Comparison of ENCODE assay signal across 18 mouse cellular contexts in genomic region chr2:55439211-55439610, GRCm38 (mm10). TPM values are rescaled to one million over a fixed set of nuclear protein-coding genes. Genes with fewer than 3 reads are reported as not detected.
DNase-seq lines count a peak whose midpoint lies in the region; ATAC-seq and TF ChIP-seq lines count a peak whose summit lies in the region.
"Had no signal": no experiment of that assay in that cellular context is flagged by ENCODE, and none has a peak within 500 bp of the region (broad histone marks: within the 10 kb centered on the region; RNA-seq: fewer than 3 reads in every experiment).

No protein-coding gene starts in this region.

- no peak overlapping the region for H3K4me3 ChIP-seq in forebrain, embryonic 16.5 days (replicated peaks; ENCODE audit: low read length)
- no peak overlapping the region for H3K4me3 ChIP-seq in forebrain, embryonic 11.5 days (ENCODE audit: low read depth, low read length)
- H3K4me3 ChIP-seq in hindbrain, embryonic 14.5 days (replicated peaks; ENCODE audit: low read length) = no peak overlapping the region; the same call in 1 of the 2 replicates
- no peak overlapping the region for H3K4me3 ChIP-seq in hindbrain, embryonic 12.5 days
- peak overlapping the region; percentile 18; the same call in 1 of the 2 replicates for H3K4me3 ChIP-seq in midbrain, postnatal 0 days (ENCODE audit: low read depth, low read length)
- H3K4me3 ChIP-seq: liver, embryonic 15.5 days had no signal

- no peak overlapping the region for H3K27ac ChIP-seq in forebrain, embryonic 16.5 days (ENCODE audit: low read length)
- H3K27ac ChIP-seq in forebrain, embryonic 11.5 days (ENCODE audit: low read depth, low read length) = no peak overlapping the region
- H3K27ac ChIP-seq in hindbrain, embryonic 14.5 days = no peak overlapping the region
- H3K27ac ChIP-seq in hindbrain, embryonic 12.5 days = no peak overlapping the region
- H3K27ac ChIP-seq in midbrain, postnatal 0 days (ENCODE audit: low read depth, low read length) = no peak overlapping the region
- H3K27ac ChIP-seq: liver, embryonic 15.5 days had no signal

- TF ChIP-seq CTCF in midbrain, postnatal 0 days (IDR thresholded peaks at IDR 0.05) = no peak

- DNase-seq in forebrain, embryonic 11.5 days (ENCODE audit: low spot score) = no peak
- no peak for DNase-seq in hindbrain, embryonic 14.5 days (ENCODE audit: low spot score)
- DNase-seq in Muller cell, postnatal 12 days (ENCODE audit: inconsistent ontology term) = peak; percentile 46
- no peak for DNase-seq in midbrain, postnatal 0 days (ENCODE audit: low spot score)
- no peak for DNase-seq in left cerebral cortex, adult 9 months (ENCODE audit: low spot score in 2 of 2)
- DNase-seq: adrenal gland, postnatal 10 days; B cell, adult 2 months; cerebellum, adult 11-12 months; heart, adult 18-20 months; kidney, adult 11 months; kidney, postnatal 10 days; right cerebral cortex, adult 18-20 months had no signal

- peaks cover 12% of the 10 kb centered on the region for H3K4me1 ChIP-seq in forebrain, embryonic 16.5 days (replicated peaks; ENCODE audit: control insufficient read depth, insufficient read depth, low read length)
- H3K4me1 ChIP-seq in forebrain, embryonic 11.5 days (replicated peaks; ENCODE audit: control insufficient read depth, insufficient read depth, low read length) = peaks cover 4% of the 10 kb centered on the region; the same call in 1 of the 2 replicates
- H3K4me1 ChIP-seq in hindbrain, embryonic 14.5 days (replicated peaks; ENCODE audit: control insufficient read depth, insufficient read depth, low read length) = peaks cover 3% of the 10 kb centered on the region; the same call in 1 of the 2 replicates
- H3K4me1 ChIP-seq in hindbrain, embryonic 12.5 days = peaks cover 21% of the 10 kb centered on the region
- H3K4me1 ChIP-seq in midbrain, postnatal 0 days (ENCODE audit: insufficient read depth, low read length) = no peaks in the 10 kb centered on the region; the same call in 1 of the 2 replicates
- H3K4me1 ChIP-seq: liver, embryonic 15.5 days had no signal

- peak overlapping the region; percentile 42 for H3K4me2 ChIP-seq in forebrain, embryonic 16.5 days (ENCODE audit: low read length)
- H3K4me2 ChIP-seq in forebrain, embryonic 11.5 days (ENCODE audit: low read depth, low read length, severe bottlenecking) = no peak overlapping the region
- H3K4me2 ChIP-seq in hindbrain, embryonic 14.5 days (replicated peaks) = peak overlapping the region; percentile 38
- no peak overlapping the region for H3K4me2 ChIP-seq in hindbrain, embryonic 12.5 days (replicated peaks)
- peak overlapping the region; percentile 91 for H3K4me2 ChIP-seq in midbrain, postnatal 0 days (ENCODE audit: low read depth, low read length, poor library complexity, severe bottlenecking)
- H3K4me2 ChIP-seq: liver, embryonic 15.5 days had no signal

- H3K9me3 ChIP-seq in forebrain, embryonic 16.5 days (ENCODE audit: control insufficient read depth, low read length) = no peaks in the 10 kb centered on the region
- H3K9me3 ChIP-seq in forebrain, embryonic 11.5 days (ENCODE audit: control insufficient read depth, low read length) = no peaks in the 10 kb centered on the region
- H3K9me3 ChIP-seq in hindbrain, embryonic 14.5 days (ENCODE audit: control insufficient read depth, low read length) = no peaks in the 10 kb centered on the region
- H3K9me3 ChIP-seq in hindbrain, embryonic 12.5 days (replicated peaks) = no peaks in the 10 kb centered on the region
- H3K9me3 ChIP-seq in midbrain, postnatal 0 days (ENCODE audit: low read length) = no peaks in the 10 kb centered on the region
- H3K9me3 ChIP-seq: liver, embryonic 15.5 days had no signal

- H3K9ac ChIP-seq in forebrain, embryonic 16.5 days (replicated peaks; ENCODE audit: low read depth, low read length) = no peak overlapping the region
- H3K9ac ChIP-seq in forebrain, embryonic 11.5 days (ENCODE audit: low read length) = no peak overlapping the region
- H3K9ac ChIP-seq in hindbrain, embryonic 14.5 days = no peak overlapping the region
- no peak overlapping the region for H3K9ac ChIP-seq in hindbrain, embryonic 12.5 days
- no peak overlapping the region for H3K9ac ChIP-seq in midbrain, postnatal 0 days (replicated peaks; ENCODE audit: low read length, poor library complexity, severe bottlenecking)
- H3K9ac ChIP-seq: liver, embryonic 15.5 days had no signal

- H3K27me3 ChIP-seq in forebrain, embryonic 16.5 days (replicated peaks; ENCODE audit: control insufficient read depth, insufficient read depth, low read length) = no peaks in the 10 kb centered on the region
- H3K27me3 ChIP-seq in forebrain, embryonic 11.5 days (ENCODE audit: control insufficient read depth, insufficient read depth, low read length) = peaks cover 17% of the 10 kb centered on the region
- 0 out of 2 replicates have a peak, but pooled peaks cover 3% of the 10 kb centered on the region for H3K27me3 ChIP-seq in hindbrain, embryonic 14.5 days (ENCODE audit: control insufficient read depth, insufficient read depth, low read length)
- peaks cover 27% of the 10 kb centered on the region for H3K27me3 ChIP-seq in hindbrain, embryonic 12.5 days
- no peaks in the 10 kb centered on the region for H3K27me3 ChIP-seq in midbrain, postnatal 0 days (ENCODE audit: insufficient read depth, low read length)

- H3K36me3 ChIP-seq in forebrain, embryonic 16.5 days (ENCODE audit: control insufficient read depth, insufficient read depth) = no peaks in the 10 kb centered on the region
- no peaks in the 10 kb centered on the region for H3K36me3 ChIP-seq in forebrain, embryonic 11.5 days (ENCODE audit: control insufficient read depth, insufficient read depth, low read length)
- H3K36me3 ChIP-seq in hindbrain, embryonic 14.5 days (replicated peaks; ENCODE audit: control insufficient read depth, insufficient read depth) = no peaks in the 10 kb centered on the region
- no peaks in the 10 kb centered on the region for H3K36me3 ChIP-seq in hindbrain, embryonic 12.5 days
- no peaks in the 10 kb centered on the region for H3K36me3 ChIP-seq in midbrain, postnatal 0 days (ENCODE audit: insufficient read depth, low read length)
- H3K36me3 ChIP-seq: liver, embryonic 15.5 days had no signal

- ATAC-seq in forebrain, embryonic 16.5 days = no peak
- no peak for ATAC-seq in forebrain, embryonic 11.5 days (replicated peaks; ENCODE audit: low FRiP score)
- ATAC-seq in hindbrain, embryonic 14.5 days (ENCODE audit: low FRiP score) = no peak
- no peak for ATAC-seq in hindbrain, embryonic 12.5 days (ENCODE audit: low FRiP score)
- no peak for ATAC-seq in midbrain, postnatal 0 days (ENCODE audit: low FRiP score)
- ATAC-seq: lung, postnatal 0 days had no signal

RNA-seq across cellular contexts. Expression of gene Kcnj3, which starts 3.4 kb away (rescaled TPM):
- polyA plus RNA-seq in forebrain, embryonic 16.5 days (2015; fragmentation: Nextera tagmentation; extraction: Ambion mirVana) = 6.9 and 7.5 TPM in 2 replicates
- polyA plus RNA-seq in forebrain, embryonic 11.5 days (2014; fragmentation: Nextera tagmentation; extraction: Ambion mirVana) = 0.15 and 0.60 TPM in 2 replicates
- 7.8 and 8.8 TPM in 2 replicates for polyA plus RNA-seq in hindbrain, embryonic 14.5 days (2014; fragmentation: Nextera tagmentation; extraction: Ambion mirVana)
- polyA plus RNA-seq in hindbrain, embryonic 12.5 days (2016; fragmentation: Nextera tagmentation; extraction: Ambion mirVana) = 1.8 and 2.2 TPM in 2 replicates
- 25.3 and 29.7 TPM in 2 replicates for total RNA-seq in midbrain, postnatal 0 days (2014; rRNA removed)
- polyA plus RNA-seq in midbrain, postnatal 0 days (2015; fragmentation: Nextera tagmentation; extraction: Ambion mirVana) = 5.5 and 5.8 TPM in 2 replicates
- total RNA-seq: hematopoietic stem cell, adult 5-6 weeks; megakaryocyte progenitor cell, adult 5-6 weeks had no signal
- polyA plus RNA-seq: liver, embryonic 15.5 days had no signal

Comparison
In these comparisons a context has a peak if more than half of its experiments do, and no peak if none do; other contexts are left out.
1. H3K4me2 ChIP-seq: peak in forebrain, embryonic 16.5 days (single experiment), hindbrain, embryonic 14.5 days (single experiment) and midbrain, postnatal 0 days (single experiment); none in forebrain, embryonic 11.5 days (single experiment) and hindbrain, embryonic 12.5 days (single experiment).